Mouse (Mus musculus): ENCODE data around the gene Uspl1. TPM values are rescaled to one million over a fixed set of nuclear protein-coding genes. Genes with fewer than 3 reads are reported as not detected.
A peak's percentile ranks its signal among the peaks of the same experiment; 100 is the strongest.

Gene Uspl1
- polyA plus RNA-seq, 1 experiment = 8.5 TPM

- DNase-seq (ENCODE audit: low read depth in 1 of 2, low spot score in 2 of 2) = no peak
- Histone ChIP-seq H3K27me3 (ENCODE audit: control insufficient read depth, insufficient read depth, low read length) (no peaks in the 10 kb centered on the region), H3K27ac (ENCODE audit: insufficient read depth, low read length) (peak within 1 kb of the TSS; percentile 26), H3K4me1 (ENCODE audit: control insufficient read depth, insufficient read depth, insufficient read length) (peaks cover 21% of the 10 kb centered on the region; the same call in 1 of the 2 replicates), H3K4me3 (ENCODE audit: extremely low read depth, insufficient read depth, insufficient read length) (peak within 1 kb of the TSS; percentile 52), H3K36me3 (ENCODE audit: control insufficient read depth, insufficient read depth, low read length) (no peaks in the 10 kb centered on the region)
- 18% methylated on average over 4 of the region's 4 CpGs for WGBS
- TF ChIP-seq POLR2A (IDR thresholded peaks at IDR 0.05; ENCODE audit: low read depth, low read length) = no peak
- no peak for TF ChIP-seq CTCF (IDR thresholded peaks at IDR 0.05; ENCODE audit: extremely low read depth, insufficient read depth, insufficient read length, insufficient replicate concordance)
Observed at GRCm38 (mm10) chr5:149264405-149264804, 80.3 kb downstream of the Uspl1 start, which contains the start of gene Alox5ap. Gene Alox5ap, plus strand, starts transcription at chr5:149264767.

- DNase-seq (ENCODE audit: low read depth in 1 of 2, low spot score in 2 of 2) = peak in 1 of 2 experiments; percentile 41
- peak overlapping the region; percentile 26 for H3K27ac ChIP-seq (ENCODE audit: insufficient read depth, low read length)
- 13% methylated on average over 6 of the region's 6 CpGs for WGBS
Observed at GRCm38 (mm10) chr5:149264878-149265279, 80.7 kb downstream of the Uspl1 start.

More at GRCm38 (mm10) chr5:149264878-149265279, 80.7 kb downstream of the Uspl1 start:
- peaks cover 21% of the 10 kb centered on the region; the same call in 1 of the 2 replicates for H3K4me1 ChIP-seq (ENCODE audit: control insufficient read depth, insufficient read depth, insufficient read length)
- no peak for TF ChIP-seq CTCF (IDR thresholded peaks at IDR 0.05; ENCODE audit: extremely low read depth, insufficient read depth, insufficient read length, insufficient replicate concordance)
- no peak for TF ChIP-seq POLR2A (IDR thresholded peaks at IDR 0.05; ENCODE audit: low read depth, low read length)
- H3K27me3 ChIP-seq (ENCODE audit: control insufficient read depth, insufficient read depth, low read length) = no peaks in the 10 kb centered on the region
- H3K36me3 ChIP-seq (ENCODE audit: control insufficient read depth, insufficient read depth, low read length) = no peaks in the 10 kb centered on the region
- peak overlapping the region; percentile 52; the same call in 1 of the 2 replicates for H3K4me3 ChIP-seq (ENCODE audit: extremely low read depth, insufficient read depth, insufficient read length)

Other genes with a start within 250 kb of the Uspl1 start
- gene Gm42791, start 189.2 kb upstream of the Uspl1 start, polyA plus RNA-seq (2012; rRNA removed) = not detected in 2 replicates
- 18.9 and 21.6 TPM in 2 replicates for gene Hmgb1, start 139 bp downstream of the Uspl1 start, polyA plus RNA-seq (2012; rRNA removed)
- gene Alox5ap, start 80.4 kb downstream of the Uspl1 start, polyA plus RNA-seq (2012; rRNA removed) = 62.6 and 67.4 TPM in 2 replicates
- 0.57 and 1.1 TPM in 2 replicates for gene Medag, start 227.4 kb downstream of the Uspl1 start, polyA plus RNA-seq (2012; rRNA removed)